Mouse (Mus musculus) kidney, postnatal 25 days (tissue): ENCODE measurements around the gene Ptprk.

Source experiments
- DNase-seq, 2 experiments: peaks; one replicate each; pipeline ENCODE4 v3.0.0; 2021; ENCODE audit warnings: mixed read lengths in 2 of 2

Gene Ptprk

GRCm38 (mm10) chr10:28303856-28304255 lies 229.2 kb downstream of the Ptprk start:
- DNase-seq: no peak

GRCm38 (mm10) chr10:28304292-28304875 lies 229.8 kb downstream of the Ptprk start:
- DNase-seq: no peak

DNA sequence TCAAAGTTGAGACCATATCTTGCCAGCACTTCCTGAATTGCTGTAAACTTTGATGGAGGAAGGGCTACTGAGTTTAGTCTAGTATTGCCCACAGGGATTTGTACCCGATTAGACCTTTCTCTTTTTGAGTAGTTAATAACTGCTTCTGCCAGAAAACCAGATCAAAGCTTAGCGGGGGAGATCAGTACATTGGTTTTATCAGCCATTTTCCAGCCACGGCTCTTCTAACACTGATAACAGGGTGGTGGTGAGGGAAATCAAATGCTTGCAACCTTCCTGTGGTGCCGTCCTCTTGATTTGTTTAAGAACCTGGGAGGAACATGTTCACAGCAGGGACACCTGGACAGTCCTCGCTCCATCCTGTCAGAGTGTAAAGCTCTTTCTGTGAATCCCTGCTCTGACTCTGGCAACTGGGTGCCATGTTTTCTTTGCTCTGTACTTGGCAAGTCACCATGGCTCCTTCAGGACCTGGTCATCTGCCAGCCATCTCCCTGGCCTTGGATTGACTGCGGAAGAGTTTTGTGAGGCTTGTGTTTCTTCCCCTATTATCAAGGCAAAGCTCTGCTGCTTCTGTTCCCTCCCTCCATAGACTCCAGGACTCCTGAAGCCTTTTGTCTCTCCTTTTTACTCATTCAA lies 231.9 kb downstream of the Ptprk start:
- DNase-seq: no peak

DNA sequence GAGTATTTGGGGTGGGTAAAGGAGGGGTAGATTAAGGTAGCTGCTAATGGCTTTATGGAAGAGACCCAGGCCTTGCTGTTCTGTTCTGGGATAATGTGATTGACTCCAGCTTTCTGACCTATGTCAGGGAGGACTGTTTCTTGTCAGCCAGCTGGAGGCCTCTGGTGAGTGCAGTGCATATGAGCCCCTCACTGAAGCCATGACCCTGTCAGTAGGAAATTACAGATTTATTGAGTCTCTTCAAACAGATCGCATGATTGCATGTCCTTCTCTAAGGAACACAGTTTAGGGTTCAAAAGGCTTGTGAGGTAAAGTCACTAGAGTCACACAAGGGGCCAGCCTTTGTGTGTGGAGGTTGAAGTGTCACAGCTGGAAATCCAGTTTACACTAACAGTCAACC lies 236.7 kb downstream of the Ptprk start:
- DNase-seq: peak in 1 of 2 experiments; percentile 38

GRCm38 (mm10) chr10:28322995-28323394 lies 248.4 kb downstream of the Ptprk start:
- no peak for DNase-seq

DNA sequence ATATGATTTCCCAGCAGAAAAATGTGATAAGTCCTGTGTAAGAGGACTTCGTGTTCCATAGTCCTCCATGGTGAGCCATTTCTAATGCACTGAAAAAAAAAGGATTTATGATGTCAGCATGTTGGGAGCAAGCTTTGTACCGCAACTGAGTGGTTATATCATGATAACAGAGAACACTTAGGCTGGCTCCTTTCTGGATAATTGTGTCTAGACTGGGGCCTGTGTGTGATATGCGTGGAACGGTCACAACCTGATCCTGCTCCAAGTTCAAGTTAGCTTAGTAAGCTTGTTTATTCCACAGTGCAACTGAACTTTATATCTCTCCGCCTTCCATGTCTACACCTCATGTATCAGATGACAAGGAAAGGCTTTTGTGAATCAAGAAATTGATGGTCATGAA lies 260.6 kb downstream of the Ptprk start:
- DNase-seq: no peak

- no peak for DNase-seq
Observed at GRCm38 (mm10) chr10:28338536-28338935, 263.9 kb downstream of the Ptprk start.

- DNase-seq: peak in 1 of 2 experiments; percentile 33
Observed at GRCm38 (mm10) chr10:28345196-28345681, 270.6 kb downstream of the Ptprk start.

- DNase-seq: no peak
Observed at GRCm38 (mm10) chr10:28365291-28365690, 290.7 kb downstream of the Ptprk start.

DNA sequence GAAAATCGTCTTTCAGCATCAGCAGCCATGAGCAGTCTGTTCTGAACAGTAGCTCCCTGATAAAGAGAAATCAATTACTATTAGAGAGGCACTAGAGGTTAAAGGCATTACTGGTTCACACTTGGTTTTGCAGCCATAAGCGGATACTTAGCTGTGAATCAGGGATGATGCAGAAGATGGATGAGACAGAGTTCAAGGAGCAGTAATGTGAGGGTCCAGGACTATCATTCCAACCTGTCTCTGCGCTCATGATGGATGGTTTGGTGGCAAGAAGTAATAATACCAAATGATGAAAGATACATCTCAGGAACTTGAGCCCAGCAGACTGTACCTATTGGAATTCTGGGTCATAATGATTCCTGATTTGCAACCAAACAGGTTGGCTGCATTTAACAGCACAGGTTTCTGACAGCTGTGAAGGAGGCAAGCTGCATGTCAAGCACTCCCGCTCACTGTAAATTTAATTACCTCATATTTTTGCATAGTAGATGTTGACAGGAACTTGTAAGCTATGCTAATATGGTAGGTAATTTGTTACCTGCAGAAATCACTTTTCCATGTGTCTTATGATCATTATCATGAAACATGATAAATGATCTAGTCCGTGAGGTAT lies 291.6 kb downstream of the Ptprk start:
- DNase-seq: no peak

DNA sequence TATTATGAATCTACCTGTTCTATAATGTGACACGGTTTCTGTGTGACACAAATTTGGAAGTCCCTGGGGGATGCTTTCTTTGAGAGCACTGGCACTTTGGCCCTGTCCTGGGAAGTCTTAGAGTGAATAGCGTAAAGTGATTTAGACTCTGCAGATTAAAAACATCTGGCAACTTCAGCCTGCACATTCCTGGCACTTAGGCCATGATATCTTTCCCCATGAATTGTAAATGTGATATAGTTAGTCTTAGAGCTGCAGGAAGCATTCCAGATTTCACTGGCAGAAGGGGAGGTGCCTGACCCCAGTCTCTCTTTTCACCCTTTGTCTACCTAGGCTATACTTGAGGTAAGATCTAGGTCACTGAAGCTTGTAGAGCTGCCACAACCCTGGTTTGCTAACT lies 295.2 kb downstream of the Ptprk start:
- no peak for DNase-seq

GRCm38 (mm10) chr10:28374874-28375273 lies 300.3 kb downstream of the Ptprk start:
- no peak for DNase-seq

DNA sequence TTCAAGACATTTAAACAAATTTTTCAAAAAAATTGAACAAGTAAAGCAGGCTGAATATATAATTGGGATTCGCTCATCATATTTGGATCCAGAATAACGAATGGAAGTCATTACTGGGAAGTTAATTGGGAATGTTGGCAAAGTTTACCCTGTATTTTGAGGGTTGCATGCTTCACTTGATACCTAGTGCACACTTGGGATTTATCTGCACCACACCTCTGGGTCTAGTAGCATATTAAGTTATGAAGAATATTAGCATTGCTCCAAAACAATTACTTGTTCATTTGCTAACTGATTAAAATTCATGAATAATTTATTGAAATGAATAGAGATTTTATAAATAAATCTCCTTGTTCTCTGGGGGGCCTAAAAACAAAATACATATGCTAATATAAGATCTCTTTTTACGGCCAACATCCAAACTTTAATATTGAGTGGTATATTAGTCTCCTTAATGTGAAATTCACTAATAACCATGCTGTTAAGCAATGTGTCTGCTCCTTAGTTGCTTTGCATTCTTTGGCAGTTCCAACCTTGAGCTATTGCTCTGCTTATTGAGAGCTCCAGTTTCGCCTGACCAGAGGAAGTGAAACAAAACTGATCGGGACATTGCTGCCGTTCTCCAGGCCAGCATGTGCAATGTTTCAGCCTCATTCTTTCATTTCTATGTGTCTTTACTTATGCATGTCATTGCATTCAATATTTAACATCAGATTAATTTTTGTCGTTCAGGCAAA lies 305.3 kb downstream of the Ptprk start:
- DNase-seq: no peak

DNA sequence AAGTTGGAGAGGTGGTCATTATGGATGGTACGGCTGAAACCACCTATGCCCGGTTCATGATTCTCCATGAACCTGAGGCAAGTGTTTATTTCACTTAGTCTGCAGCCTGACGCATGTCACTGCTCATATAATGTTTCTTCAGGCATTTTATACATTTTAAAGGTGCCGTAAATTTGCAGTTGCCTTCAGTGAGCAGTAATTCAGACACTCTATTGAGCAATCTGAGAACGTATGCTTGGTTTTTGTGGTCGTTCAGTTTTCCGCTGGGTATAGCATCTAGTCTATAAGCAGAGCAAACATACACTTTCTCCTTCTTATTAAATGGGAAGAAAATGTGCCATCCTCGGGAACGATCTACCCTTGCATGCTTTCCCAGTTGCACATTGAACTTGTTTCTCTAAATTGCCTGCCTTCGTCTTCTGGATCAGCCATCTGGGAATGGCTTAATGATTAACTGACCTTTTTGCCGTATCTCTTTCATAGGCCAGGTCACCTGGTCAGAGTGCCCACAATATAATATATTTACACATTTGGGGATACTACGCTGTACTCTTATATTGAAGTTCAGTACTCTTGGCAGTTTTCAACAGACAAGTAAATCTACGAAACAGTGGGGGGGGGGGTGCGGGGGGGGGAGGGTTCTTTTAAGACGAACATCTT lies 313.1 kb downstream of the Ptprk start:
- DNase-seq: peak in 1 of 2 experiments; percentile 10

GRCm38 (mm10) chr10:28391168-28391567 lies 316.5 kb downstream of the Ptprk start:
- no peak for DNase-seq

GRCm38 (mm10) chr10:28395610-28396519 lies 321.2 kb downstream of the Ptprk start:
- no peak for DNase-seq

- peak; percentile 41 to 61 for DNase-seq
Observed at GRCm38 (mm10) chr10:28396520-28396915, 321.9 kb downstream of the Ptprk start.

DNA sequence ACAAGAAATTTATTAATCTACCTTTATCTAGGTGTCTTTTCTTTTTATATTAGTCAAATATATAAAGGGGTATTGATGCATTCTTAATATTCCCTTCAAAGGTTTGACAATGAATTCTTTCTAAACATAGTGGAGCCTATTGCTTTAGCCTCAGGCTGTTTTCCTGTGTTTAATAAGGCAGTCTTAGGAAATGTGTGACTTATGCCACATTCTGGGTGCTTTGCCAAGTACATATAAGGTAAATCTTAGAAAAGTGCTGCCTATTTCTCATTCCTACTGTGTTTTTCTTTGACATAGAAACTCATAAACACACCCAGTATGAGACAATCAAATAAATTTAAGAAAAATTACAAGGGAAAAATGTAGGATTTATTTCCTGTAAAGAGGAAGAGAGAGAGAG lies 327.2 kb downstream of the Ptprk start:
- DNase-seq: no peak

DNA sequence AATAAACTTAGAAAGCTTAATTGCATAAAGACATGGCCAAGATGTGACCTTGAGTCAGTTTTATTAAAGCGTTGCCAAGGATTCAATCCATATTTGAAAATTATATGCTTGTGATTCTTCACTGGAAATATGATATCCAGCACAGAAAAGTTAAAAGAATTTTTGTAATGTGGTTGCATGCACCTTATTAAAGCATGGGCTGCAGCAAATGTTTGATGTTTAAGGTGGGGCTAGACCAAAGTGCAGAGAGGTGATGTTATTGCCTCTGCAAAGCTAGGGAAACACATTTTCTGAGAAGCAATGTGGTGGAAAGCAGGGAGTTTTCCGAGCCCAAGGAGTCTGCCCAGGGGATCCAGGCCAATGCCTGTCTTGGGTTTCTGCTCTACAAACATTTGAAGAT lies 334.4 kb downstream of the Ptprk start:
- no peak for DNase-seq

GRCm38 (mm10) chr10:28414823-28415222 lies 340.2 kb downstream of the Ptprk start:
- DNase-seq: no peak

- DNase-seq: no peak
Observed at GRCm38 (mm10) chr10:28422622-28423021, 348.0 kb downstream of the Ptprk start.

DNA sequence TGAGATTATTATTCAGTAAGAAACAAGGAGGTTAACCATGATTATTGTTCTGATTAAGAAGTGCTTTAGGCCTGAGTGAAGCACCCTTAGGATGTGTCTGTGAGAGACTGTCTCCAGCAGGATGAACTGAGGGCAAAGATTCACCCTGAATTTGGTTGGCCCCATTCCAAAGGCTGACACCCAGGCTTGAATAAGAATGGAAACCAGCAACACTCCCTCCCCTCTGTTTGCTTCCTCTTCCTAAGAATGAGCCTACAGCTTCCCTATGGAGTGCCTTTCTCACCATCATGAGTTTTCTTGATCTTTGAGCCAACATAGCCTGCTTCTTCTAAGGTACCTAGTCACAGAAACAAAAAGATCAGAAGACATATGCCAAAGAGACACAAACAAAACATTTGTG lies 350.8 kb downstream of the Ptprk start:
- DNase-seq: peak; percentile 31 to 43
